In genomic region chr1:63553039-63553438, GRCm38 (mm10) we compare ENCODE assay signal across 18 mouse cellular contexts.
A peak's percentile ranks its signal among the peaks of the same experiment; 100 is the strongest.
DNase-seq lines count a peak whose midpoint lies in the region; ATAC-seq and TF ChIP-seq lines count a peak whose summit lies in the region.
"Had no signal": no experiment of that assay in that cellular context is flagged by ENCODE, and none has a peak within 500 bp of the region (broad histone marks: within the 10 kb centered on the region; RNA-seq: fewer than 3 reads in every experiment).

No protein-coding gene starts in this region.

- no peaks in the 10 kb centered on the region for H3K9me3 ChIP-seq in kidney, postnatal 0 days (replicated peaks; ENCODE audit: low read length)
- no peaks in the 10 kb centered on the region for H3K9me3 ChIP-seq in embryonic facial prominence, embryonic 10.5 days
- H3K9me3 ChIP-seq: heart, embryonic 15.5 days; liver, embryonic 13.5 days; midbrain, embryonic 12.5 days had no signal

- ATAC-seq in kidney, postnatal 0 days (replicated peaks; ENCODE audit: low FRiP score, low read depth): peak; percentile 72
- ATAC-seq in activated CD4-positive, CD25-positive, alpha-beta regulatory T cell, adult 4 months: no peak
- ATAC-seq: CD4-positive, CD25-positive, alpha-beta regulatory T cell, adult 4 months; lung, postnatal 0 days had no signal

- no peaks in the 10 kb centered on the region for H3K36me3 ChIP-seq in kidney, postnatal 0 days (ENCODE audit: insufficient read depth, low read length)
- no peaks in the 10 kb centered on the region for H3K36me3 ChIP-seq in embryonic facial prominence, embryonic 10.5 days (replicated peaks)
- H3K36me3 ChIP-seq: heart, embryonic 15.5 days; liver, embryonic 13.5 days had no signal

- H3K27ac ChIP-seq in kidney, postnatal 0 days: no peak overlapping the region
- no peak overlapping the region for H3K27ac ChIP-seq in embryonic facial prominence, embryonic 10.5 days (replicated peaks)
- H3K27ac ChIP-seq: heart, embryonic 15.5 days; left cerebral cortex, adult 2 months; liver, embryonic 13.5 days; midbrain, embryonic 12.5 days had no signal

- TF ChIP-seq CTCF in kidney, postnatal 0 days (IDR thresholded peaks at IDR 0.05; ENCODE audit: low read depth): no peak

- H3K4me2 ChIP-seq in kidney, postnatal 0 days (ENCODE audit: low read length): no peak overlapping the region
- H3K4me2 ChIP-seq: heart, embryonic 15.5 days; liver, embryonic 13.5 days; midbrain, embryonic 12.5 days had no signal

- peak; percentile 82 for DNase-seq in kidney, postnatal 0 days (ENCODE audit: low spot score)
- DNase-seq in kidney, postnatal 14 days: no peak
- DNase-seq in embryonic facial prominence, embryonic 10.5 days (ENCODE audit: low spot score): peak; percentile 57
- DNase-seq in hindlimb bud, embryonic 11.5 days (ENCODE audit: extremely low spot score, low read depth, low spot score): peak; percentile 63
- DNase-seq in yolk sac, embryonic 10.5 days (ENCODE audit: low spot score): peak; percentile 18
- DNase-seq in thymus, postnatal 0 days (ENCODE audit: low spot score): no peak
- DNase-seq: adrenal gland, postnatal 25 days; cerebellum, adult 9-11 months; kidney, adult 2 months; liver, embryonic 13.5 days; spleen, adult 18-20 months; thymus, postnatal 14 days had no signal

- H3K4me1 ChIP-seq in kidney, postnatal 0 days (replicated peaks; ENCODE audit: insufficient read depth, low read length): no peaks in the 10 kb centered on the region
- H3K4me1 ChIP-seq in embryonic facial prominence, embryonic 10.5 days: peaks cover 22% of the 10 kb centered on the region
- H3K4me1 ChIP-seq: heart, embryonic 15.5 days; liver, embryonic 13.5 days; midbrain, embryonic 12.5 days had no signal

- 10% methylated on average over 5 of the region's 5 CpGs for WGBS in kidney, postnatal 0 days
- 29% methylated on average over 5 of the region's 5 CpGs for WGBS in embryonic facial prominence, embryonic 10.5 days

- no peak overlapping the region for H3K9ac ChIP-seq in kidney, postnatal 0 days (ENCODE audit: low read depth, low read length)
- H3K9ac ChIP-seq: heart, embryonic 15.5 days; liver, embryonic 13.5 days; midbrain, embryonic 12.5 days had no signal

- no peak overlapping the region for H3K4me3 ChIP-seq in kidney, postnatal 0 days (replicated peaks; ENCODE audit: low read depth, low read length)
- no peak overlapping the region for H3K4me3 ChIP-seq in embryonic facial prominence, embryonic 10.5 days
- H3K4me3 ChIP-seq: heart, embryonic 15.5 days; left cerebral cortex, adult 2 months; liver, embryonic 13.5 days; midbrain, embryonic 12.5 days had no signal

- H3K27me3 ChIP-seq in kidney, postnatal 0 days (ENCODE audit: insufficient read depth, low read length): no peaks in the 10 kb centered on the region
- H3K27me3 ChIP-seq in embryonic facial prominence, embryonic 10.5 days (replicated peaks; ENCODE audit: low read depth, poor library complexity, severe bottlenecking): no peaks in the 10 kb centered on the region
- H3K27me3 ChIP-seq: heart, embryonic 15.5 days; liver, embryonic 13.5 days; midbrain, embryonic 12.5 days had no signal

Comparison
In these comparisons a context has a peak if more than half of its experiments do, and no peak if none do; other contexts are left out.
1. DNase-seq: peak in kidney, postnatal 0 days (single experiment), embryonic facial prominence, embryonic 10.5 days (single experiment), hindlimb bud, embryonic 11.5 days (single experiment) and yolk sac, embryonic 10.5 days (single experiment); none in kidney, postnatal 14 days (single experiment) and thymus, postnatal 0 days (single experiment).